Mouse (Mus musculus): Measurements from ENCODE around the gene Nr5a2. TPM values are rescaled to one million over a fixed set of nuclear protein-coding genes. Genes with fewer than 3 reads are reported as not detected.
A peak's percentile ranks its signal among the peaks of the same experiment; 100 is the strongest.
"Not testable (repeated sequence)": the region's sequence is repeated elsewhere in the genome, so short reads cannot be mapped to it uniquely, and the experiment has no call there.

Nr5a2 gene
- polyA plus RNA-seq, 1 experiment from 2014 or later = 0.70 TPM

- Histone ChIP-seq H3K27me3 (ENCODE audit: insufficient read depth, low read length) (no peaks in the 10 kb centered on the region), H3K4me1 (ENCODE audit: insufficient read depth, low read length) (no peaks in the 10 kb centered on the region), H3K4me3 (ENCODE audit: low read length) (no peak overlapping the region), H3K9ac (replicated peaks; ENCODE audit: low read length) (no peak overlapping the region), H3K27ac (ENCODE audit: low read length) (no peak overlapping the region), H3K36me3 (ENCODE audit: insufficient read depth, low read length) (no peaks in the 10 kb centered on the region), H3K9me3 (ENCODE audit: low read length) (no peaks in the 10 kb centered on the region; the same call in 1 of the 2 replicates), H3K4me2 (replicated peaks; ENCODE audit: low read depth, low read length) (no peak overlapping the region)
- 48% methylated on average over 12 of the region's 12 CpGs for WGBS
- peak; percentile 76 for ATAC-seq (ENCODE audit: low FRiP score, low TSS enrichment)
These were observed 127.7 kb downstream of the Nr5a2 start for GRCm38 (mm10) chr1:136832305-136833152.

- H3K9ac ChIP-seq (replicated peaks; ENCODE audit: low read length) = no peak overlapping the region
- H3K27me3 ChIP-seq (ENCODE audit: insufficient read depth, low read length) = no peaks in the 10 kb centered on the region
- H3K9me3 ChIP-seq (ENCODE audit: low read length) = no peaks in the 10 kb centered on the region; the same call in 1 of the 2 replicates
- no peak overlapping the region for H3K4me2 ChIP-seq (replicated peaks; ENCODE audit: low read depth, low read length)
- H3K36me3 ChIP-seq (ENCODE audit: insufficient read depth, low read length) = no peaks in the 10 kb centered on the region
- H3K4me1 ChIP-seq (ENCODE audit: insufficient read depth, low read length) = no peaks in the 10 kb centered on the region
- ATAC-seq (ENCODE audit: low FRiP score, low TSS enrichment) = no peak
- 75% methylated on average over 6 of the region's 6 CpGs for WGBS
- no peak overlapping the region for H3K27ac ChIP-seq (ENCODE audit: low read length)
- no peak overlapping the region for H3K4me3 ChIP-seq (ENCODE audit: low read length)
These were observed 129.3 kb downstream of the Nr5a2 start for GRCm38 (mm10) chr1:136830992-136831391.

GRCm38 (mm10) chr1:136829931-136830330 is 130.3 kb downstream of the Nr5a2 start:
- Histone ChIP-seq H3K27ac (ENCODE audit: low read length) (no peak overlapping the region), H3K4me2 (replicated peaks; ENCODE audit: low read depth, low read length) (no peak overlapping the region), H3K4me3 (ENCODE audit: low read length) (no peak overlapping the region), H3K36me3 (ENCODE audit: insufficient read depth, low read length) (no peaks in the 10 kb centered on the region), H3K9ac (replicated peaks; ENCODE audit: low read length) (no peak overlapping the region), H3K4me1 (ENCODE audit: insufficient read depth, low read length) (no peaks in the 10 kb centered on the region), H3K27me3 (ENCODE audit: insufficient read depth, low read length) (no peaks in the 10 kb centered on the region), H3K9me3 (ENCODE audit: low read length) (no peaks in the 10 kb centered on the region; the same call in 1 of the 2 replicates)
- ATAC-seq (ENCODE audit: low FRiP score, low TSS enrichment) = no peak
- WGBS = 93% methylated on average over 3 of the region's 3 CpGs

DNA sequence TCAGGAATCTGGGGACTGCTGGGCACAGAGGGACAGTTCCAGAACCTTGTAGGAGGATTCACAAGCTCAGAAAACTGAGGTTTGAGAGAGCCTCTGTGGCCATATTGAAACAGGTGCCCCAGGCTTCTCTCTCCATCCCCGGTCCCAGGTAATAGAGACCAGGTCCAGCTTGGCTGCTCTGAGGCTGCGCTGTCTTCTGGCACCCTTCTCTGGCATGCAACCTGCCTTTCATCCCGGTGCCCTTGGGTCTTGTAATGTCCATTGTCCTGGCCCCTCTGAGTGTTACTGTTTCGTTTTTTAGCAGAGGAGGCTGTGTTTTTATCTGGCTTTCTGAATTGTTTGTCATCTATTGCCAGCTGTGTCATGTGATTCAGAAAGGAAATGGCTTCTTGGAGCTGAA is 136.4 kb downstream of the Nr5a2 start:
- ATAC-seq (ENCODE audit: low FRiP score, low TSS enrichment) = no peak

DNA sequence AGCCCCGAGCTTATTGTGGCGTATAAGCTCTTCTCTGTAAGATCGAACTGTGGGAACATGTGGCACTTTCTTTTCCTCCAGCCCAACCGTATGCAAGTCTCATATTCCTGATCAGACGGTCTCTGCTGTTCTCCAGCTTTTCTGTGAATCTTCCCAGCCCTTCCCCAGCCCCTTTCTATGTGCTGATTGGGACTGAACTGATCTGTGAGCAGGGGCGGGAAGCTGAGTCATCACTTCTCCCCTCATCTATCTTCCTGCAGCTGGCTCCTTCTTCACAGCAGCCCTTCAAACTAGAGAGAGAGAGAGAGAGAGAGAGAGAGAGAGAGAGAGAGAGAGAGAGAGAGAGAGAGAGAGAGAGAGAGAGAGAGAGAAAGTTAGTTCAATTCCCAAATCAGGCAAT is 159.6 kb downstream of the Nr5a2 start:
- no peak overlapping the region for H3K27ac ChIP-seq (ENCODE audit: low read length)
- H3K27me3 ChIP-seq (ENCODE audit: insufficient read depth, low read length) = no peaks in the 10 kb centered on the region
- no peaks in the 10 kb centered on the region for H3K4me1 ChIP-seq (ENCODE audit: insufficient read depth, low read length)
- ATAC-seq (ENCODE audit: low FRiP score, low TSS enrichment) = no peak
- 0 out of 2 replicates have a peak, but pooled peaks cover 3% of the 10 kb centered on the region for H3K9me3 ChIP-seq (ENCODE audit: low read length)
- no peak overlapping the region for H3K4me2 ChIP-seq (replicated peaks; ENCODE audit: low read depth, low read length)
- H3K9ac ChIP-seq (replicated peaks; ENCODE audit: low read length) = no peak overlapping the region
- 64% methylated on average over 6 of the region's 6 CpGs for WGBS
- H3K36me3 ChIP-seq (ENCODE audit: insufficient read depth, low read length) = no peaks in the 10 kb centered on the region
- no peak overlapping the region for H3K4me3 ChIP-seq (ENCODE audit: low read length)

More for the DNA sequence above, 136.4 kb downstream of the Nr5a2 start:
- Histone ChIP-seq H3K4me2 (replicated peaks; ENCODE audit: low read depth, low read length) (no peak overlapping the region), H3K27me3 (ENCODE audit: insufficient read depth, low read length) (no peaks in the 10 kb centered on the region), H3K36me3 (ENCODE audit: insufficient read depth, low read length) (no peaks in the 10 kb centered on the region), H3K9me3 (ENCODE audit: low read length) (no peaks in the 10 kb centered on the region), H3K27ac (ENCODE audit: low read length) (no peak overlapping the region), H3K4me1 (ENCODE audit: insufficient read depth, low read length) (no peaks in the 10 kb centered on the region), H3K4me3 (ENCODE audit: low read length) (no peak overlapping the region), H3K9ac (replicated peaks; ENCODE audit: low read length) (no peak overlapping the region)
- WGBS = 79% methylated on average over 4 of the region's 4 CpGs

GRCm38 (mm10) chr1:136796361-136797090 is 163.7 kb downstream of the Nr5a2 start:
- Histone ChIP-seq H3K9ac (replicated peaks; ENCODE audit: low read length) (no peak overlapping the region), H3K4me1 (ENCODE audit: insufficient read depth, low read length) (no peaks in the 10 kb centered on the region), H3K9me3 (ENCODE audit: low read length) (0 out of 2 replicates have a peak, but pooled peaks cover 3% of the 10 kb centered on the region), H3K36me3 (ENCODE audit: insufficient read depth, low read length) (no peaks in the 10 kb centered on the region), H3K4me3 (ENCODE audit: low read length) (no peak overlapping the region), H3K27ac (ENCODE audit: low read length) (no peak overlapping the region), H3K4me2 (replicated peaks; ENCODE audit: low read depth, low read length) (no peak overlapping the region), H3K27me3 (ENCODE audit: insufficient read depth, low read length) (no peaks in the 10 kb centered on the region)
- WGBS = 39% methylated on average over 17 of the region's 17 CpGs
- no peak for ATAC-seq (ENCODE audit: low FRiP score, low TSS enrichment)

- WGBS = 94% methylated on average over 12 of the region's 12 CpGs
- not testable (repeated sequence) for H3K27me3 ChIP-seq (ENCODE audit: insufficient read depth, low read length); H3K27ac ChIP-seq (ENCODE audit: low read length); H3K36me3 ChIP-seq (ENCODE audit: insufficient read depth, low read length); H3K9ac ChIP-seq (replicated peaks; ENCODE audit: low read length); H3K9me3 ChIP-seq (ENCODE audit: low read length); H3K4me2 ChIP-seq (replicated peaks; ENCODE audit: low read depth, low read length); H3K4me1 ChIP-seq (ENCODE audit: insufficient read depth, low read length); ATAC-seq (ENCODE audit: low FRiP score, low TSS enrichment); H3K4me3 ChIP-seq (ENCODE audit: low read length)
These were observed 167.0 kb downstream of the Nr5a2 start for GRCm38 (mm10) chr1:136792957-136793883.
